Mouse (Mus musculus): ENCODE measurements at regions not wholly inside any gene's neighbourhood (a gene's known extent, or its start where the extent isn't known, plus 50 kb on each side); places are given as distances from the start of the nearest gene placed in this dataset.

GRCm38 (mm10) chr9:50135939-50136635, 208.7 kb downstream of the Rpl10-ps3 start:
- H3K9me3 ChIP-seq (replicated peaks): no peaks in the 10 kb centered on the region
- ATAC-seq (ENCODE audit: low FRiP score): no peak
- no peak overlapping the region for H3K27ac ChIP-seq (replicated peaks)
- no peak overlapping the region for H3K4me2 ChIP-seq
- H3K4me3 ChIP-seq (replicated peaks): no peak overlapping the region
- no peak overlapping the region for H3K9ac ChIP-seq (replicated peaks)
- H3K27me3 ChIP-seq (replicated peaks): no peaks in the 10 kb centered on the region
- 87% methylated on average over 10 of the region's 10 CpGs for WGBS
- peaks cover 24% of the 10 kb centered on the region for H3K4me1 ChIP-seq
- no peaks in the 10 kb centered on the region for H3K36me3 ChIP-seq

GRCm38 (mm10) chr9:50124241-50124640, 220.5 kb downstream of the Rpl10-ps3 start:
- whole genome bisulfite sequencing: 35% methylated on average over 4 of the region's 4 CpGs
- Histone ChIP-seq H3K4me2 (no peak overlapping the region), H3K4me1 (peaks cover 3% of the 10 kb centered on the region; the same call in 1 of the 2 replicates), H3K27me3 (replicated peaks) (no peaks in the 10 kb centered on the region; the same call in 1 of the 2 replicates), H3K9ac (replicated peaks) (no peak overlapping the region), H3K9me3 (replicated peaks) (no peaks in the 10 kb centered on the region), H3K4me3 (replicated peaks) (no peak overlapping the region), H3K27ac (replicated peaks) (no peak overlapping the region), H3K36me3 (no peaks in the 10 kb centered on the region)
- no peak for ATAC-seq (ENCODE audit: low FRiP score)

- no peaks in the 10 kb centered on the region; the same call in 1 of the 2 replicates for H3K27me3 ChIP-seq (replicated peaks)
- H3K4me2 ChIP-seq: no peak overlapping the region
- no peak overlapping the region for H3K4me3 ChIP-seq (replicated peaks)
- ATAC-seq (ENCODE audit: low FRiP score): no peak
- no peaks in the 10 kb centered on the region for H3K36me3 ChIP-seq
- H3K9me3 ChIP-seq (replicated peaks): no peaks in the 10 kb centered on the region
- H3K4me1 ChIP-seq: peaks cover 3% of the 10 kb centered on the region; the same call in 1 of the 2 replicates
- H3K27ac ChIP-seq (replicated peaks): no peak overlapping the region
- 88% methylated on average over 9 of the region's 9 CpGs for WGBS
- H3K9ac ChIP-seq (replicated peaks): no peak overlapping the region
Observed at GRCm38 (mm10) chr9:50120820-50121599, 223.8 kb downstream of the Rpl10-ps3 start.

- no peak overlapping the region for H3K4me3 ChIP-seq (replicated peaks)
- no peaks in the 10 kb centered on the region for H3K36me3 ChIP-seq
- H3K4me1 ChIP-seq: peaks cover 3% of the 10 kb centered on the region; the same call in 1 of the 2 replicates
- no peaks in the 10 kb centered on the region for H3K9me3 ChIP-seq (replicated peaks)
- H3K27me3 ChIP-seq (replicated peaks): no peaks in the 10 kb centered on the region; the same call in 1 of the 2 replicates
- no peak overlapping the region for H3K27ac ChIP-seq (replicated peaks)
- no peak overlapping the region for H3K4me2 ChIP-seq
- no peak overlapping the region for H3K9ac ChIP-seq (replicated peaks)
- no peak for ATAC-seq (ENCODE audit: low FRiP score)
- WGBS: 94% methylated on average over 5 of the region's 5 CpGs
Observed at GRCm38 (mm10) chr9:50119412-50119811, 225.4 kb downstream of the Rpl10-ps3 start.

GRCm38 (mm10) chr9:50118578-50118977, 226.2 kb downstream of the Rpl10-ps3 start:
- no peak for ATAC-seq (ENCODE audit: low FRiP score)
- Histone ChIP-seq H3K9ac (replicated peaks) (no peak overlapping the region), H3K36me3 (no peaks in the 10 kb centered on the region), H3K4me1 (no peaks in the 10 kb centered on the region), H3K27ac (replicated peaks) (no peak overlapping the region), H3K4me2 (no peak overlapping the region), H3K9me3 (replicated peaks) (no peaks in the 10 kb centered on the region), H3K4me3 (replicated peaks) (no peak overlapping the region), H3K27me3 (replicated peaks) (no peaks in the 10 kb centered on the region; the same call in 1 of the 2 replicates)
- 87% methylated on average over 6 of the region's 6 CpGs for WGBS

GRCm38 (mm10) chr9:50106551-50106950, 238.2 kb downstream of the Rpl10-ps3 start:
- H3K9ac ChIP-seq (replicated peaks): no peak overlapping the region
- no peaks in the 10 kb centered on the region for H3K27me3 ChIP-seq (replicated peaks)
- 21% methylated on average over 4 of the region's 4 CpGs for WGBS
- no peak overlapping the region for H3K4me2 ChIP-seq
- H3K36me3 ChIP-seq: no peaks in the 10 kb centered on the region
- no peak for ATAC-seq (ENCODE audit: low FRiP score)
- H3K27ac ChIP-seq (replicated peaks): no peak overlapping the region
- peaks cover 5% of the 10 kb centered on the region; the same call in 1 of the 2 replicates for H3K4me1 ChIP-seq
- H3K9me3 ChIP-seq (replicated peaks): no peaks in the 10 kb centered on the region
- H3K4me3 ChIP-seq (replicated peaks): no peak overlapping the region

- ATAC-seq (ENCODE audit: low FRiP score): no peak
- no peaks in the 10 kb centered on the region for H3K36me3 ChIP-seq
- no peak overlapping the region for H3K4me2 ChIP-seq
- no peak overlapping the region for H3K9ac ChIP-seq (replicated peaks)
- no peak overlapping the region for H3K4me3 ChIP-seq (replicated peaks)
- no peaks in the 10 kb centered on the region for H3K9me3 ChIP-seq (replicated peaks)
- no peaks in the 10 kb centered on the region for H3K27me3 ChIP-seq (replicated peaks)
- H3K4me1 ChIP-seq: peaks cover 5% of the 10 kb centered on the region; the same call in 1 of the 2 replicates
- 18% methylated on average over 1 of the region's 1 CpGs for WGBS
- no peak overlapping the region for H3K27ac ChIP-seq (replicated peaks)
Observed at GRCm38 (mm10) chr9:50102766-50103165, 242.0 kb downstream of the Rpl10-ps3 start.

- Histone ChIP-seq H3K27me3 (replicated peaks) (no peaks in the 10 kb centered on the region), H3K4me2 (no peak overlapping the region), H3K4me3 (replicated peaks) (no peak overlapping the region), H3K27ac (replicated peaks) (no peak overlapping the region), H3K9ac (replicated peaks) (no peak overlapping the region), H3K9me3 (replicated peaks) (no peaks in the 10 kb centered on the region), H3K4me1 (no peaks in the 10 kb centered on the region), H3K36me3 (no peaks in the 10 kb centered on the region)
- no peak for ATAC-seq (ENCODE audit: low FRiP score)
- WGBS: 79% methylated on average over 1 of the region's 1 CpGs
Observed at GRCm38 (mm10) chr9:50101061-50101460, 243.7 kb downstream of the Rpl10-ps3 start.

GRCm38 (mm10) chr9:50090968-50091367, 253.8 kb downstream of the Rpl10-ps3 start:
- Histone ChIP-seq H3K9ac (replicated peaks) (no peak overlapping the region), H3K27ac (replicated peaks) (no peak overlapping the region), H3K4me1 (no peaks in the 10 kb centered on the region), H3K4me2 (no peak overlapping the region), H3K36me3 (no peaks in the 10 kb centered on the region), H3K27me3 (replicated peaks) (no peaks in the 10 kb centered on the region), H3K9me3 (replicated peaks) (no peaks in the 10 kb centered on the region), H3K4me3 (replicated peaks) (no peak overlapping the region)
- ATAC-seq (ENCODE audit: low FRiP score): no peak
- WGBS: 79% methylated on average over 8 of the region's 8 CpGs

GRCm38 (mm10) chr9:50089916-50090315, 254.9 kb downstream of the Rpl10-ps3 start:
- 89% methylated on average over 3 of the region's 3 CpGs for WGBS
- H3K27me3 ChIP-seq (replicated peaks): no peaks in the 10 kb centered on the region
- H3K27ac ChIP-seq (replicated peaks): no peak overlapping the region

GRCm38 (mm10) chr9:50080205-50080604, 264.6 kb downstream of the Rpl10-ps3 start:
- no peak for ATAC-seq (ENCODE audit: low FRiP score)
- Histone ChIP-seq H3K9ac (replicated peaks) (no peak overlapping the region), H3K27ac (replicated peaks) (no peak overlapping the region), H3K4me2 (no peak overlapping the region), H3K9me3 (replicated peaks) (no peaks in the 10 kb centered on the region), H3K4me3 (replicated peaks) (no peak overlapping the region), H3K4me1 (no peaks in the 10 kb centered on the region), H3K27me3 (replicated peaks) (no peaks in the 10 kb centered on the region), H3K36me3 (no peaks in the 10 kb centered on the region)
- WGBS: 63% methylated on average over 3 of the region's 3 CpGs

More at GRCm38 (mm10) chr9:50089916-50090315, 254.9 kb downstream of the Rpl10-ps3 start:
- H3K4me3 ChIP-seq (replicated peaks): no peak overlapping the region
- H3K9me3 ChIP-seq (replicated peaks): no peaks in the 10 kb centered on the region
- no peaks in the 10 kb centered on the region for H3K36me3 ChIP-seq
- no peak for ATAC-seq (ENCODE audit: low FRiP score)
- no peak overlapping the region for H3K4me2 ChIP-seq
- no peak overlapping the region for H3K9ac ChIP-seq (replicated peaks)
- no peaks in the 10 kb centered on the region for H3K4me1 ChIP-seq

- ATAC-seq (ENCODE audit: low FRiP score): no peak
- Histone ChIP-seq H3K4me2 (no peak overlapping the region), H3K4me1 (0 out of 2 replicates have a peak, but pooled peaks cover 6% of the 10 kb centered on the region), H3K9ac (replicated peaks) (no peak overlapping the region), H3K4me3 (replicated peaks) (no peak overlapping the region), H3K27ac (replicated peaks) (no peak overlapping the region), H3K36me3 (no peaks in the 10 kb centered on the region), H3K9me3 (replicated peaks) (no peaks in the 10 kb centered on the region), H3K27me3 (replicated peaks) (no peaks in the 10 kb centered on the region)
- 68% methylated on average over 2 of the region's 2 CpGs for WGBS
Observed at GRCm38 (mm10) chr9:50068576-50068975, 269.9 kb upstream of the Ncam1 start.

Measured in neural tube, embryonic 15.5 days (tissue).